Mouse (Mus musculus): ENCODE measurements around the gene H2-Aa. TPM values are rescaled to one million over a fixed set of nuclear protein-coding genes. Genes with fewer than 3 reads are reported as not detected.
A peak's percentile ranks its signal among the peaks of the same experiment; 100 is the strongest.

The H2-Aa gene
- polyA plus RNA-seq, 1 experiment, result 181 TPM

DNA sequence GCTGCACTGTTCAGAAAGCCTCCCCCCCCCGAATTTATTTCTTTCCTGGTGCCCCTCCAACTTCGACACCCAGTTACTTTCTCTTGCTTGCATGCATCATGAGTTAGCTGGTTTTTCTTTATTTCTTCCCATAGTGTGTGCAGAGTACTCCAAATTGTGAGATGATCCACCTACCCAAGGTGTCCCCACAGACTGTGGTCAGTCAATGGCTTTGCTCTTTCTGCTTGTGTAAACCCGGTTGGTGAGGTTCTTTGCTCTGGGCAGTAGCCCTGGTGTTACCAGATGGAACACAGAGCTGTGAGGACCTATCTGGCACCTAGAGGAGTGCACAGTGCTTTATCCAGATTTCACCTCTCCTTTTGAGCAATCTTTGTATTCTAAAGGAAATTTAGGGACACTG is 508 bp upstream of the H2-Aa start:
- no peaks in the 10 kb centered on the region for H3K4me1 ChIP-seq (ENCODE audit: control insufficient read depth, insufficient read depth, insufficient read length, low read length)
- no peak overlapping the region for H3K4me3 ChIP-seq (ENCODE audit: insufficient read depth, low read depth, low read length)
- H3K27ac ChIP-seq (replicated peaks; ENCODE audit: low read depth, low read length), result no peak overlapping the region

- peak overlapping the region; percentile 44 for H3K4me3 ChIP-seq (ENCODE audit: insufficient read depth, low read depth, low read length)
- H3K4me1 ChIP-seq (ENCODE audit: control insufficient read depth, insufficient read depth, insufficient read length, low read length), result no peaks in the 10 kb centered on the region
- 0 out of 2 replicates have a peak overlapping the region, but pooled peaks have one; percentile 1 for H3K27ac ChIP-seq (replicated peaks; ENCODE audit: low read depth, low read length)
These were observed 624 bp downstream of the H2-Aa start for GRCm38 (mm10) chr17:34286999-34287398.

GRCm38 (mm10) chr17:34286501-34286900 is 1.1 kb downstream of the H2-Aa start:
- no peaks in the 10 kb centered on the region for H3K4me1 ChIP-seq (ENCODE audit: control insufficient read depth, insufficient read depth, insufficient read length, low read length)
- peak overlapping the region; percentile 63; the same call in 1 of the 2 replicates for H3K27ac ChIP-seq (replicated peaks; ENCODE audit: low read depth, low read length)
- peak overlapping the region; percentile 40 for H3K4me3 ChIP-seq (ENCODE audit: insufficient read depth, low read depth, low read length)

- Histone ChIP-seq H3K4me3 (ENCODE audit: insufficient read depth, low read depth, low read length) (peak overlapping the region; percentile 31), H3K4me1 (ENCODE audit: control insufficient read depth, insufficient read depth, insufficient read length, low read length) (no peaks in the 10 kb centered on the region), H3K27ac (replicated peaks; ENCODE audit: low read depth, low read length) (no peak overlapping the region)
These were observed 1.8 kb downstream of the H2-Aa start for GRCm38 (mm10) chr17:34285848-34286247.

DNA sequence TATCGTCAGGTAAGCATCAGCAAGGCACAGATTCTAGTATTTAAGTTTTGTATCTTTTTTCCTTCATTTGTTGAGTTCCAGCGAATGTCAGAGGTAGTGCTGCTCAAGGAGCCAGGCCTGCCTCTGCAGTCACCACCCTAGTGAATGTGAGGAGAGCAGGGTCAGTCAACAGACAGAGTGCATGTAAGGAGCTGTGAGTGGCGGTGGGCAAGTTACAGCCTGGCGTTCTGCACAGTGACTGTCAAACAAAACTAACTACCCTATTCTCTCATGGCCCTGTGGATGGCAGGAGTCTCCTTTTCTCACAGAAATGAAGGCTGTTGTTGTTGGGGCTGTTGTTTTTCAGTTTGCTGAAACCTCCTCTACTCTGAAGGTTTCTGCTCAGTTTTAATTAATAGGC is 2.3 kb downstream of the H2-Aa start:
- peak overlapping the region; percentile 31; the same call in 1 of the 2 replicates for H3K4me3 ChIP-seq (ENCODE audit: insufficient read depth, low read depth, low read length)

GRCm38 (mm10) chr17:34281836-34282235 is 5.8 kb downstream of the H2-Aa start:
- Histone ChIP-seq H3K4me1 (ENCODE audit: control insufficient read depth, insufficient read depth, insufficient read length, low read length) (no peaks in the 10 kb centered on the region), H3K4me3 (ENCODE audit: insufficient read depth, low read depth, low read length) (no peak overlapping the region), H3K27ac (replicated peaks; ENCODE audit: low read depth, low read length) (no peak overlapping the region)

More for the DNA sequence above, 2.3 kb downstream of the H2-Aa start:
- no peak overlapping the region for H3K27ac ChIP-seq (replicated peaks; ENCODE audit: low read depth, low read length)
- no peaks in the 10 kb centered on the region for H3K4me1 ChIP-seq (ENCODE audit: control insufficient read depth, insufficient read depth, insufficient read length, low read length)

GRCm38 (mm10) chr17:34280499-34281038 is 7.1 kb downstream of the H2-Aa start:
- Histone ChIP-seq H3K27ac (replicated peaks; ENCODE audit: low read depth, low read length) (no peak overlapping the region), H3K4me3 (ENCODE audit: insufficient read depth, low read depth, low read length) (no peak overlapping the region)

GRCm38 (mm10) chr17:34272102-34272501 is 15.5 kb downstream of the H2-Aa start:
- H3K27ac ChIP-seq (replicated peaks; ENCODE audit: low read depth, low read length), result no peak overlapping the region

More at GRCm38 (mm10) chr17:34280499-34281038, 7.1 kb downstream of the H2-Aa start:
- H3K4me1 ChIP-seq (ENCODE audit: control insufficient read depth, insufficient read depth, insufficient read length, low read length), result no peaks in the 10 kb centered on the region

DNA sequence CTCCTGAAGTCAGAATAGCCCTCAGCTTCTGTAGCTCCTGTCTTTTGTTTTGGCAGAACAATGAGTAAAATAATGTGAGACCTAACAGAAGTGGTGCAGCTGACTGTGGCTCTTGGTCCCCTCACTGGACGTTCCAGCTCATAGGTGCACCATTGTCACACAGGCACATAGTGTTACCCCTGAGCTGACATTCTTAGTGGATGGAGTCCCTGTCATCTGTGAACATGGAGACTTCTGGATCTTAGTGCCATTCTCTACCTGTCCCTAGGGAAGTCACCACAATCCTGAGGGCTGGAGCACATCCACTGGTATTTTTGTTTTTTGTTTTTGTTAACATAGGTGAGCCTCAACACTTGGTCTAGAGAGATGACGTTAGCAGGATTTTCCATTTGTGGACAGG is 16.7 kb downstream of the H2-Aa start:
- H3K4me3 ChIP-seq (ENCODE audit: insufficient read depth, low read depth, low read length), result no peak overlapping the region
- H3K4me1 ChIP-seq (ENCODE audit: control insufficient read depth, insufficient read depth, insufficient read length, low read length), result no peaks in the 10 kb centered on the region
- H3K27ac ChIP-seq (replicated peaks; ENCODE audit: low read depth, low read length), result no peak overlapping the region

More at GRCm38 (mm10) chr17:34272102-34272501, 15.5 kb downstream of the H2-Aa start:
- H3K4me1 ChIP-seq (ENCODE audit: control insufficient read depth, insufficient read depth, insufficient read length, low read length), result no peaks in the 10 kb centered on the region
- no peak overlapping the region for H3K4me3 ChIP-seq (ENCODE audit: insufficient read depth, low read depth, low read length)

DNA sequence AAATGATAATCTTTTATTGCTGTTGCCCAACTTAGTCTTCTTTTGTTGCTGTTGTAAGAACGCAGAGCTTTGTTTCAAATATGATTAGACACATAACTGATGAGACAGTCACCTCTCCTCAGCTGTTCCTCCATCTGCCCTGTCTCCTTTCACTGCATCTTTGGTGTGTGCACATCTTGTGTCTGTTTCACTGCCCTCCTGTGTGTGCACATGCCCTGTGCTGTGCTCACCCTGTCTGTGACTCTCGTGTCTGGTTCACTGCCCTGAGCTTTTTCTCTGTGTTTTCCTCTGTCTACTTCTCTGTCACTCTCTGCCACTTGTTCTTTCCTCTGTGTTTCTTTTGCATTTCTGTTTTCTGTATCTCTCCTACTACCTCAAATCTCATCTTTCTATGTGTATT is 17.4 kb downstream of the H2-Aa start:
- H3K4me3 ChIP-seq (ENCODE audit: insufficient read depth, low read depth, low read length), result no peak overlapping the region
- no peaks in the 10 kb centered on the region for H3K4me1 ChIP-seq (ENCODE audit: control insufficient read depth, insufficient read depth, insufficient read length, low read length)
- no peak overlapping the region for H3K27ac ChIP-seq (replicated peaks; ENCODE audit: low read depth, low read length)

DNA sequence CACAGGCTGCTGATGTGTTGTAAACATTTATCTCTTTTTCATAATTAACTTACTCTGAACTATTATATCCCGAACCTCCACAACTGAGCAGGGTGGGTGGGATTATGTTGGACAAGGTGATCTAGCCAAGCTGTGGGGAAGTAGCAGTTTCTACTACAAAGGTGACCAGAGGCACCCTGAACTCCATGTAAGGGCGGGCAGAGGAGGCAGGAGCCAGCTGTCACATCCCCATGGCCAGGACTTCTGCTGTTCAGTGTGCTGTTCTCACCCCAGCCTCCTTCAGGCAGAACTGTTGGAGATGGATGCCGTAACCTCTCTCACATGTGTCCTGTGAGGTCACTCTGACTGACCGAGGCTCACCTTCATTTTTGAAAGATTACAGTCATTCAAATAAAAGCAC is 17.8 kb downstream of the H2-Aa start:
- no peaks in the 10 kb centered on the region for H3K4me1 ChIP-seq (ENCODE audit: control insufficient read depth, insufficient read depth, insufficient read length, low read length)
- no peak overlapping the region for H3K27ac ChIP-seq (replicated peaks; ENCODE audit: low read depth, low read length)
- H3K4me3 ChIP-seq (ENCODE audit: insufficient read depth, low read depth, low read length), result no peak overlapping the region

GRCm38 (mm10) chr17:34268748-34269147 is 18.9 kb downstream of the H2-Aa start:
- no peak overlapping the region for H3K27ac ChIP-seq (replicated peaks; ENCODE audit: low read depth, low read length)
- no peaks in the 10 kb centered on the region for H3K4me1 ChIP-seq (ENCODE audit: control insufficient read depth, insufficient read depth, insufficient read length, low read length)
- H3K4me3 ChIP-seq (ENCODE audit: insufficient read depth, low read depth, low read length), result no peak overlapping the region

DNA sequence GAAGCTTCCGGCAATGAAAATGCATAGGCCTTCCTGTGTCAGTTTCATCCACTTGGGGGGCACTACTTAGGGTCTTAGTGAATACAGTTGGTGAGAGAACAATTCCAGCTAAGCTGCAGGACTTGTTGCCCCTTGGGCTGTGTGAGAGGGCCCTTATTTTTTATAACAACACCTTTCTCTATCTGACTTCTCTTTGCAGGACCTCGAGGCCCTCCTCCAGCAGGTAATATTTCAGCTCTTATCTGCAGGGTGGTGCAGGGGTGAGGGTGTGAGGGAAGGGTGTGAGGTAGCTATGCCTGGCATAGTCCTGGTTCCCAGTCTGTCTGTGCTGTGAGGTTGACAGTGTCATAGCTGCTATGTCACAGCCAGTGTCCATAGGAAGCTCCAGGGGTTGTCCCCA is 19.4 kb downstream of the H2-Aa start:
- Histone ChIP-seq H3K4me1 (ENCODE audit: control insufficient read depth, insufficient read depth, insufficient read length, low read length) (no peaks in the 10 kb centered on the region), H3K27ac (replicated peaks; ENCODE audit: low read depth, low read length) (no peak overlapping the region), H3K4me3 (ENCODE audit: insufficient read depth, low read depth, low read length) (no peak overlapping the region)

- H3K4me3 ChIP-seq (ENCODE audit: insufficient read depth, low read depth, low read length), result peak overlapping the region; percentile 60
- no peak overlapping the region; the same call in 1 of the 2 replicates for H3K27ac ChIP-seq (replicated peaks; ENCODE audit: low read depth, low read length)
- no peaks in the 10 kb centered on the region for H3K4me1 ChIP-seq (ENCODE audit: control insufficient read depth, insufficient read depth, insufficient read length, low read length)
These were observed 22.9 kb downstream of the H2-Aa start for GRCm38 (mm10) chr17:34264452-34265351.

GRCm38 (mm10) chr17:34263811-34264371 is 23.7 kb downstream of the H2-Aa start:
- no peak overlapping the region; the same call in 1 of the 2 replicates for H3K27ac ChIP-seq (replicated peaks; ENCODE audit: low read depth, low read length)
- H3K4me3 ChIP-seq (ENCODE audit: insufficient read depth, low read depth, low read length), result peak overlapping the region; percentile 60
- no peaks in the 10 kb centered on the region for H3K4me1 ChIP-seq (ENCODE audit: control insufficient read depth, insufficient read depth, insufficient read length, low read length)
